Mouse (Mus musculus) MEL (cell line): ENCODE measurements around the gene 4931406P16Rik.

Source experiments
- CTCF ChIP-seq, 3 experiments: IDR thresholded peaks in 2 of 3; conservative IDR thresholded peaks in 1 of 3; 2 replicates each; pipeline ENCODE4 v1.5.1; 2011 to 2012; ENCODE audit warnings: low read length in 3 of 3, low read depth in 2 of 3, mild to moderate bottlenecking in 2 of 3, improper control_type of control experiment in 1 of 3, inconsistent platforms in 1 of 3, mixed read lengths in 1 of 3, moderate library complexity in 1 of 3; ENCODE audit not compliant: control insufficient read depth in 1 of 3, insufficient read depth in 1 of 3, poor library complexity in 1 of 3, severe bottlenecking in 1 of 3
- EP300 ChIP-seq, 2 experiments: IDR thresholded peaks; 2 replicates each; pipeline ENCODE4 v1.6.1; 2011; ENCODE audit warnings: improper control_type of control experiment in 2 of 2, low read length in 2 of 2, low read depth in 1 of 2, mild to moderate bottlenecking in 1 of 2
- ETS1 ChIP-seq: IDR thresholded peaks from 2 replicates; pipeline ENCODE4 v1.6.1; 2012; ENCODE audit warnings: low read depth, mild to moderate bottlenecking, inconsistent platforms, low read length, improper control_type of control experiment, moderate library complexity
- JUND ChIP-seq: IDR thresholded peaks from 2 replicates; pipeline ENCODE4 v1.6.1; 2011; ENCODE audit warnings: low read depth, mild to moderate bottlenecking, improper control_type of control experiment, low read length
- ZNF384 ChIP-seq: IDR thresholded peaks from 2 replicates; pipeline ENCODE4 v1.6.1; 2012; ENCODE audit warnings: low read depth, mild to moderate bottlenecking, inconsistent platforms, low read length, improper control_type of control experiment

- no peak for TF ChIP-seq CTCF (IDR thresholded peaks at IDR 0.05 in 2 of 3, conservative IDR thresholded peaks at IDR 0.05 in 1 of 3; ENCODE audit: control insufficient read depth in 1 of 3, insufficient read depth in 1 of 3, low read depth in 2 of 3, low read length in 3 of 3, poor library complexity in 1 of 3, severe bottlenecking in 1 of 3)
- no peak for TF ChIP-seq EP300 (IDR thresholded peaks at IDR 0.05; ENCODE audit: low read depth in 1 of 2, low read length in 2 of 2)
- TF ChIP-seq ETS1 = no peak
- TF ChIP-seq ZNF384 = no peak
- TF ChIP-seq JUND = no peak
Observed at GRCm38 (mm10) chr7:34321958-34322357, 8.6 kb upstream of the 4931406P16Rik start.
